Mouse (Mus musculus) lung, adult 2 months (tissue): ENCODE data around the gene Spry1.

Experiments
- CTCF ChIP-seq: fragments of 200-500 bp; IDR thresholded peaks from 2 replicates; pipeline ENCODE4 v1.5.1; 2011; ENCODE audit warnings: mild to moderate bottlenecking, low read length, control low read depth; ENCODE audit not compliant: insufficient read depth
- POLR2A ChIP-seq: fragments of 200-500 bp; IDR thresholded peaks from 2 replicates; pipeline ENCODE4 v1.6.1; 2011; ENCODE audit warnings: low read depth, mild to moderate bottlenecking, control low read depth, low read length, borderline replicate concordance; ENCODE audit errors: extremely low read depth

DNA sequence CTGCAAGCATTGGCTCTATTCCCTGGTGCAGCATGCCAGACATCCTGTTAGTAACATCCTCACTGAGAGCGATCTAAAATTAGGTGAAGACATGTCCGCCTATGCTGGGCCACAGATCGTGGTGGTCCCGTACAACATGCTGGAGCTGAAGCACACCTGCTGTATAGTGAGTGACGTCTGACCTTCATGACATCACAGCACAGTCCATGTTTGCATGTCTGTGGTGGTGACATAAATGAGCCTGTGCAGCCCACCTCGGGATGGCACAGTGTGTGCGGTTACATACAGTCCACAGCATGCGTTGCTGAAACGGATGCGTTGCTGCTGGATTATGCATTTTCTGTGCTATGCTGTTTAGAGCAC, 33.9 kb upstream of the Spry1 start:
- TF ChIP-seq CTCF, result no peak
- TF ChIP-seq POLR2A, result no peak
